Comparison of ENCODE assay signal across 8 mouse cellular contexts in genomic region chr14:12346011-12346864, GRCm38 (mm10). TPM values are rescaled to one million over a fixed set of nuclear protein-coding genes. Genes with fewer than 3 reads are reported as not detected.
DNase-seq lines count a peak whose midpoint lies in the region; ATAC-seq and TF ChIP-seq lines count a peak whose summit lies in the region.

No protein-coding gene starts in this region.

- H3K4me2 ChIP-seq in heart, embryonic 15.5 days, result peak overlapping the region; percentile 62
- H3K4me2 ChIP-seq in forebrain, embryonic 16.5 days (ENCODE audit: low read length), result peak overlapping the region; percentile 71
- peak overlapping the region; percentile 26; the same call in 1 of the 2 replicates for H3K4me2 ChIP-seq in midbrain, embryonic 11.5 days

- H3K9ac ChIP-seq in heart, embryonic 15.5 days, result no peak overlapping the region
- peak overlapping the region; percentile 83 for H3K9ac ChIP-seq in forebrain, embryonic 16.5 days (replicated peaks; ENCODE audit: low read depth, low read length)
- H3K9ac ChIP-seq in midbrain, embryonic 11.5 days (ENCODE audit: low read length), result no peak overlapping the region

- whole genome bisulfite sequencing in heart, embryonic 15.5 days, result 1% methylated on average over 50 of the region's 50 CpGs
- WGBS in forebrain, embryonic 16.5 days, result 0% methylated on average over 50 of the region's 50 CpGs
- WGBS in midbrain, embryonic 11.5 days, result under 1% methylated on average over 50 of the region's 50 CpGs

- H3K9me3 ChIP-seq in heart, embryonic 15.5 days (replicated peaks), result no peaks in the 10 kb centered on the region
- no peaks in the 10 kb centered on the region for H3K9me3 ChIP-seq in forebrain, embryonic 16.5 days (ENCODE audit: control insufficient read depth, low read length)
- no peaks in the 10 kb centered on the region for H3K9me3 ChIP-seq in midbrain, embryonic 11.5 days (ENCODE audit: control insufficient read depth, low read length)

- DNase-seq in heart, postnatal 10 days, result no peak
- peak; percentile 95 for DNase-seq in midbrain, embryonic 11.5 days (ENCODE audit: low spot score, missing footprints)
- DNase-seq in urinary bladder, postnatal 36 days (ENCODE audit: low spot score in 2 of 2), result no peak
- no peak for DNase-seq in thymus, postnatal 0 days (ENCODE audit: low spot score)
- DNase-seq in kidney, postnatal 10 days, result no peak

- no peak for TF ChIP-seq POLR2A in bone marrow macrophage, adult 2 months (IDR thresholded peaks at IDR 0.05; ENCODE audit: borderline replicate concordance, low read depth, low read length)

- H3K27me3 ChIP-seq in heart, embryonic 15.5 days, result peaks cover 100% of the 10 kb centered on the region
- H3K27me3 ChIP-seq in forebrain, embryonic 16.5 days (replicated peaks; ENCODE audit: control insufficient read depth, insufficient read depth, low read length), result peaks cover 40% of the 10 kb centered on the region
- peaks cover 100% of the 10 kb centered on the region for H3K27me3 ChIP-seq in midbrain, embryonic 11.5 days (ENCODE audit: control insufficient read depth, insufficient read depth, low read length)

- peak overlapping the region; percentile 43 for H3K4me3 ChIP-seq in heart, embryonic 15.5 days
- peak overlapping the region; percentile 55 for H3K4me3 ChIP-seq in bone marrow macrophage, adult 2 months (ENCODE audit: insufficient read depth, low read length)
- peak overlapping the region; percentile 59 for H3K4me3 ChIP-seq in forebrain, embryonic 16.5 days (replicated peaks; ENCODE audit: low read length)
- peak overlapping the region; percentile 5; the same call in 1 of the 2 replicates for H3K4me3 ChIP-seq in midbrain, embryonic 11.5 days (ENCODE audit: low read depth, low read length)

- H3K4me1 ChIP-seq in heart, embryonic 15.5 days (replicated peaks), result peaks cover 32% of the 10 kb centered on the region
- H3K4me1 ChIP-seq in bone marrow macrophage, adult 2 months (ENCODE audit: control insufficient read depth, insufficient read depth, low read length), result peaks cover 3% of the 10 kb centered on the region
- H3K4me1 ChIP-seq in forebrain, embryonic 16.5 days (replicated peaks; ENCODE audit: control insufficient read depth, insufficient read depth, low read length), result peaks cover 47% of the 10 kb centered on the region
- peaks cover 13% of the 10 kb centered on the region for H3K4me1 ChIP-seq in midbrain, embryonic 11.5 days (ENCODE audit: control insufficient read depth, insufficient read depth, low read length)

- H3K27ac ChIP-seq in heart, embryonic 15.5 days, result no peak overlapping the region
- no peak overlapping the region for H3K27ac ChIP-seq in bone marrow macrophage, adult 2 months (ENCODE audit: insufficient read depth, low read depth, low read length)
- peak overlapping the region; percentile 88 for H3K27ac ChIP-seq in forebrain, embryonic 16.5 days (ENCODE audit: low read length)
- H3K27ac ChIP-seq in midbrain, embryonic 11.5 days (ENCODE audit: low read depth, low read length), result no peak overlapping the region

- no peak for TF ChIP-seq CTCF in bone marrow macrophage, adult 2 months (IDR thresholded peaks at IDR 0.05; ENCODE audit: low read depth, low read length)

- intact Hi-C loops in heart, postnatal 10 days (cut with DNase I), result no loop called here

- no peak for ATAC-seq in heart, embryonic 15.5 days (replicated peaks; ENCODE audit: insufficient number of reproducible peaks, insufficient read depth, low FRiP score, low read depth)
- ATAC-seq in forebrain, embryonic 16.5 days, result peak; percentile 37
- no peak for ATAC-seq in midbrain, embryonic 11.5 days (ENCODE audit: low FRiP score)

- no peaks in the 10 kb centered on the region for H3K36me3 ChIP-seq in heart, embryonic 15.5 days
- no peaks in the 10 kb centered on the region for H3K36me3 ChIP-seq in forebrain, embryonic 16.5 days (ENCODE audit: control insufficient read depth, insufficient read depth)
- no peaks in the 10 kb centered on the region for H3K36me3 ChIP-seq in midbrain, embryonic 11.5 days (ENCODE audit: control insufficient read depth, insufficient read depth, low read length)

RNA-seq across cellular contexts. Expression of gene Fezf2, which starts 1.8 kb away (rescaled TPM):
- 0.09 and 0.20 TPM in 2 replicates for polyA plus RNA-seq in heart, embryonic 15.5 days (2015; fragmentation: Nextera tagmentation; extraction: Ambion mirVana)
- not detected for total RNA-seq in heart, postnatal 10 days (2021)
- polyA plus RNA-seq in bone marrow macrophage, adult 2 months (2012; ENCODE audit: insufficient read depth, insufficient read length, missing spikeins), result not detected in 2 replicates
- 85.1 and 93.0 TPM in 2 replicates for polyA plus RNA-seq in forebrain, embryonic 16.5 days (2015; fragmentation: Nextera tagmentation; extraction: Ambion mirVana)
- 3.1 and 3.8 TPM in 2 replicates for polyA plus RNA-seq in midbrain, embryonic 11.5 days (2014; fragmentation: Nextera tagmentation; extraction: Ambion mirVana)
- polyA plus RNA-seq in thymus, postnatal 0 days (2015; fragmentation: Nextera tagmentation; extraction: Ambion mirVana), result 5.4 and 6.7 TPM in 2 replicates

Comparison
In these comparisons a context has a peak if more than half of its experiments do, and no peak if none do; other contexts are left out.
1. H3K4me3 ChIP-seq: peak in every context shown above with its lines; median percentile 59 in forebrain, embryonic 16.5 days; 55 in bone marrow macrophage, adult 2 months; 43 in heart, embryonic 15.5 days; 5 in midbrain, embryonic 11.5 days.
2. RNA of gene Fezf2, which starts 1.8 kb away (polyA plus RNA-seq): 85.1 to 93.0 TPM in forebrain, embryonic 16.5 days; 5.4 to 6.7 TPM in thymus, postnatal 0 days, 3.1 to 3.8 TPM in midbrain, embryonic 11.5 days, 0.09 to 0.20 TPM in heart, embryonic 15.5 days and not detected in bone marrow macrophage, adult 2 months; every median in the first group is over 10 times any median in the second.
3. Peak in every context shown above with its lines, with median percentiles within 50 percentile points of each other: H3K4me2 ChIP-seq.